Mouse (Mus musculus): ENCODE data around the gene Trappc6b.

Trappc6b gene

DNA sequence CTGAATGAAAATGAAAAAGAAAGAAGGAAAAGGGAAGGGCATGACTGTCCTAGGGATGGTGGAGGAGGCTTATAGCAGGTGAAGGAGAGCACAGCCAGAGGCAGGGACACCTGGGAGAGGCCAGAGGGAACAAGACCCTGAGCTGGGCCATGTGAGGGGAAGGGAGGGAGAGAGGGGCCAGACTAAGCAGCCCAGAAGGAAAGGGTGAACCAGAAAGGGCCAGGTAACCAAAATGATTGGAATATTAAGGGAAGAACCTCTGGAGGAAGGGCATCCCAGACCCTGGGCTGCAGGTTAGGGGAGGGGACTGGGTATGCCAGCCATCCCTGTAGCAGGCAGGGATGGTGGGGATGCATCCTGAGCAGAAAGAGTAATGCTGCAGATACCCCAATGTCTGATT lies 7.3 kb downstream of the Trappc6b start:
- no peak for DNase-seq

DNA sequence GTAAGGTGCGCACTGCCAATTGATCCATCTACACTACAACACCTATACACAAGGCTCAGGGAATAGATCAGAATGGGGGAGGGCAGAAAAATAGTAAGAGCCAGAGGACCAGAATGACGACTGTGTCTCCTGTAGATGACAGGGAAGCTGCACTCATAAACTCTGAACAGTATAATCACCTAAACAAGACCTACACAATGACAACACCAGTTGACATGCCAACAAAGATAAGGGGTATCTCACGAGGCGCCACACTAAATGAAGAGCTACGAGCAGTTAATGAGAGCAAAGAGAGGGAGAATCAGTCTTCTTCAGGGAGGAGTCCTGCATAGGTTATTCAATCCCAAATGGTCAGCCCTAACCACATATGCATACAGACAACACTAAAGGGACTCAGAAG lies 8.1 kb downstream of the Trappc6b start:
- no peak for DNase-seq

DNA sequence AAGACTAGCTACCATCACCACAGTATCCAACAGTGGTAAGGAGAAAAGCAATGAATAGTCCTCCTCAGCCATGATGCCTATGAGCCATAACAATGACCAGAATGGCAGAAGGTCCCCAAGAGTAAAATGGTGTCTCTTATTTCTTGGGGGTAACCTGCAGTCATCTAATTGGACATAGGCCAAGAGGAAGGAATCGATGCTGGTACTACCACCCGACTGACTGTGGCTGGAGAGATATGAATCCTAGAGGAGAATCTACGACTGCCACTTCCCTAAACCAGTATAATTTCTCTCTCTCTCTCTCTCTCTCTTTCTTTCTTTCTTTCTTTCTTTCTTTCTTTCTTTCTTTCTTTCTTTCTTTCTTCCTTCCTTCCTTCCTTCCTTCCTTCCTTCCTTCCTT lies 8.8 kb downstream of the Trappc6b start:
- DNase-seq, result no peak

DNA sequence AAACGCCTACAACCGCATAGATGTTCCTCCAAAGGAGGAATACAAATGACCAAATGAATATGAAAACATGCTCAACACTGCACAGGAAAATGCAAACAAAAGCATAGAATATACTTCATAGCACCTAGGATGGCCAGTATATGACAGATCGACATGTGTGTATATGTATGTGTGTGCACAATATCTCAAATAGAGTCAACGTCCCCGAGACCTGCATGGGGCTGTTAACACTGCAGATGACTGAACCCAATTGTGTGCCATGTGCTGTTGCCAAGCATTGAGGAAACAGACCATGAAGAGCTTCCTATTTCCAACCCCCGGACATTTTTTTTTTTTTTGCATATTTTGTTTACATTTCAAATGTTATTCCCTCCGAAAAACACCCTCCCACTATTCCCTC lies 20.4 kb downstream of the Trappc6b start:
- no peak for DNase-seq

DNA sequence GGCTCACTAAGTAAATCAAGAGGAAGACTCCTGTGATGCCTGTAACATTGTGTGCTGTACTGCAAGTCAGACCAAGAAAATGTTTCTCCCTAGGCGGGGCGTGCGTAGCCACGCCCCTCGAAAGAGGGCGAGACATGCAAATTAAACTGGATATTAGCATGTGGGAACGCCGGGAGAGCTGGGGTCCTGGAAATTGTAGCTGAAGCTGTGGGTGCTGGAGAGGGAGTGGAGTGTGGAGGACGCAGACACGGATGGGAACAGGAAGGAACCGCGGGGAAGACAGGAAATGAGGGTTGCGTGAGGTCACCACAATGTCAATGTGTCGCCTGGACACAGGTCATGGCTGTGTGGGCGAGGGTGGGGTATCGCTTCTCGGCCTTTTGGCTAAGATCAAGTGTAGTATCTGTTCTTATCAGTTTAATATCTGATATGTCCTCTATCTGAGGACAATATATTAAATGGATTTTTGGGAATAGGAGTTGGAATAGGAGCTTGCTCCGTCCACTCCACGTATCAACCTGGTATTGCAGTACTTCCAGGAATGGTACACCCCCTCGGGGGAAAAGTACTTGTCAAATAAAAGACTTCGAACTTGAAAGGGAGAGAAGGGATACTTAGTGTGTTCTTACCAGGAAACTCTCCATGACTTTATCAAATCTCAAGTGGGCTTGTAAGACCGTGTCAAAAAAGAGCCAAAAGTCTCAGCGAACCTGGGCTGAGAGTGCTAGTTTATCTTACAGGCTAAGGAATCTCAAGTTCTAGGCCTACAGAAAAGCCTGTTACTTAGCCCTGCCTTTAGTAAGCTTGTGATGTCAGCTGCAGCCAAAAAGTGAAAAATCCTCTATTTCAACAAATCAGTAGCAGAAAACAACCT lies 21.1 kb downstream of the Trappc6b start:
- peak; percentile 38 to 41 for DNase-seq

DNA sequence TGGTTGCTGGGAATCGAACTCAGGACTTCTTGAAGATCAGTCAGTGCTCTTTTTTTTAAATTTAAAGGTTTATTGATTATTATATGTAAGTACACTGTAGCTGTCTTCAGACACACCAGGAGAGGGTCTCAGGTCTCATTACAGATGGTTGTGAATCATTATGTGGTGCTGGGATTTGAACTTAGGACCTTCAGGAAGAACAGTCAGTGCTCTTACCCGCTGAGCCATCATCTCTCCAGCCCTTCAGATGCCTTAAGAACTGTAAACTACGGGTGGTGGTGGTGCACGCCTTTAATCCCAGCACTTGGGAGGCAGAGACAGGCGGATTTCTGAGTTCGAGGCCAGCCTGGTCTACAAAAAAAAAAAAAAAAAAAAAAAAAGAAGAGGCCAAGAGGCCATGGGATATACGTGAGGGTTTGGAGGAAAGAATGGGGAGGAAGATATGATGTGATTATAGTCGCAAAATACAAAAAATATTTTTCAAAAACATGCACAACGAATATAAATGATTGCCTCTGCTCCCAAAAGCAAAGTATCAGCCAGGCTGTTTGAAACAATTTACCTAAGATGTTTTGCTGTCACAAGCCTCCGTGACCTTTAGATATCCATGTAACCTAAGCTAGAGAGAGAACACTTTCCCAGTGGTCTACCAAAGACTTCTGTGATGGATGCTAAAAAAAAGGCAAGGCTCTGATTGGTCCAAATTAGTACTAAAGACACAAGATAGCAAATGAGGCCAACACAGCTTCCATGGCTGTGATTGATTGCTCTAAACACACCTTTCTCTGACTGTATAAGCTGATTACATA lies 21.9 kb downstream of the Trappc6b start:
- DNase-seq, result no peak

DNA sequence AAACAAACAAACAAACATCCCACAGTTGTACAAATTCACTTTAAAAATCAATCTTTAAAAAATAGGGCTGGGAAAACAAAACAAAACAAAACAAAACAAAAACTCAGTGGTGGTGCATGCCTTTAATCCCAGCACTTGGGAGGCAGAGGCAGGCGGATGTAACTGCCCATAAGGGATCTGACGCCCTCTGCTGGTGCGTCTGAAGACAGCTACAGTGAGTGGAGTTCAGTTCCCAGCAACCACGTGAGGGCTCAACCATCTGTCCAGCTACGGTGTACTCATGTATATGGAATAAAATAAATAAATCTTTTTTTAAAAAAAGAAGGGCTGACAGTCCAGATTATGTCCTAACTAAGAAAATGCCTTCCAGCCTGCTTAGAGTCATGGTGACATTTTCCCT lies 29.2 kb downstream of the Trappc6b start:
- peak in 1 of 2 experiments; percentile 9 for DNase-seq

DNA sequence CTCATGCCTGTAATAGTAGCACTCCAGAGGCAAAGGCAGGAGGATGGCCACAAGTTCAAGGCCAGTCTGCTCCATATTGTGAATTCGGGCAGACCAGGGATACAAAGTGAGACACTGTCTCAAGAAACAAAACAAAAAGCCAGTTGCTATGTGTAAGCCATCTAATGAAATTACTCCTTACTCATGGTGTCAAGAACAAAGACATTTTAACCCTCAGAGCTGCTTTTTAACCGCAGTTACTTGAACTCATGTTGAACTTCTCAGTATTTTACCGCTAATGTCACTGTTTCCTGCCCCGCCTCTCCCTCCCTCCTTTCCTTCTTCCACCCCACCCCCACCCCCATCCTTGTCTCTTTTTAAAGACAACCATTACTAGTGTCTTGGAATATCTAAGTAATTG lies 40.0 kb downstream of the Trappc6b start:
- no peak for DNase-seq

DNA sequence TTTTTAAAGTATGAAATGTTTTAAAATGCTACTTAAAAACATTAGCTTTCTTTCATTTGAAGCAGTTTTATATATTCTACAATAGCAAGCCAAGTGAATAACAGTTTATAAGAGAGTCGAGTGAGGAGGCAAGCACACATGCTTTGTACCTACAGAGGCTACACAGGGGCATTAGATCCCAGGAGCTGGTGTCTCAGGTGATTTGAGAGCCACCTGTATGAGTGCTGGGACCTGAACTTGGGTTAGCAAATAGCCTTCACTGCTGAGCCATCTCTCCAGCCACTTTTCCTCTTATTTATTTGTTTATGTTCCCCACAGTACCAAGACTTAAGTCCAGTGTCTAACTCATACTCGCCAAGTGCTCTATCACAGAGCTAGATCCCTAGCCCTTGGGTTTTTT lies 41.4 kb downstream of the Trappc6b start:
- no peak for DNase-seq

DNA sequence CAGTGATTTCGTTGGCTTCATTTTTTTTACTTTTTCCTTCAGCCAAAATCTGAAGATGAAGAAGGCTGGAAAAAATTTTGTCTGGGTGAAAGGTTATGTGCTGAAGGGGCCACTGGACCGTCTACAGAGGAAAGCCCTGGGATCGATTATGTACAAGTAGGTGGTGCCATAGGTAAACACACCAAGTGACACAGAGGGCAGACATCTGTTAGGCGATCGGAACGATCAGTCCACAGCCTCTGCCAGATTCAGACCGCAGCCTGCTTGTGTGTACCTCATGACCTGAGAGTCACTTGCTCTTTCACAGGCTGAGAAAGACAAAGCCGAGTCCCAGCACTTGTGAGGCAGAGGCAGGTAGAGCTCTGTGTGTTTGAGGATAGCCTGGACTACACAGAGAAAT lies 43.3 kb downstream of the Trappc6b start:
- DNase-seq, result no peak

DNA sequence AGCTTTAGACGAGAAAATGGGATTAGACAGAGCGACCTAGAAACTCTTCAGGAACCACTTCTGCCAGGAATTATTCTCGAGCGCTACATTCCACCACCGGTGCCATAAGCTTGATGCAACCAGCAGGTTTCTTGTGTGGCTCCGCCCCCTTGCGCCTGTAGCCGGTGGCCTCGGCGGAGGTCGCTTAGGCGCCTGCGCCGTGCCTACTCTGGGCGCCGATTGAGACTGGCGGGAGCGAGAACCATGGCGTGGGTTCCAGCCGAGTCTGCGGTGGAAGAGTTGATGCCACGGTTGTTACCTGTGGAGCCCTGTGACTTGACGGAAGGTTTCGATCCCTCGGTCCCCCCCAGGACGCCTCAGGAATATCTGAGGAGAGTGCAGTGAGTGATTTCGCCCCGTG lies 48.0 kb downstream of the Trappc6b start, which contains the start of gene Gemin2:
Gene Gemin2 (plus strand): TSS at position 160 of the 400 bp plus-strand sequence.
- peak; percentile 92 to 93 for DNase-seq

DNA sequence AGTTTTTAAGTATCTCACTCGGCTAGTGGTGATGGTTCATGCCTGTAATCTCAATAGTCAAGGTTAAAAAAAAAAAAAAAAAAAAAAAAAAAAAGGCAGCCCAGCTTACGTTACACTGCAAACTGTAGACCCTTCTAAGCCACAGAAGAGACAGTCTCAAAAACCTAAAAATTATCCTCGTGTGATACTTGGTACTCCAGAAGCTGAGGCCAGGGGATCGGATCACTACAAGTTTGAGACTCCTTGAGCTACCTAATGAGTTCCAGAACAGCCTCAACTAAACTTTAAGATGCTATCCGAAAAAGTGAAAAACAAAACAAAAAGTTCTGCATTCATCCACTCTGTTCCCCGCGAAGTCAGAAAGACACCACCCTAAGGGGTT lies 48.6 kb downstream of the Trappc6b start:
- peak in 1 of 2 experiments; percentile 6 for DNase-seq

DNA sequence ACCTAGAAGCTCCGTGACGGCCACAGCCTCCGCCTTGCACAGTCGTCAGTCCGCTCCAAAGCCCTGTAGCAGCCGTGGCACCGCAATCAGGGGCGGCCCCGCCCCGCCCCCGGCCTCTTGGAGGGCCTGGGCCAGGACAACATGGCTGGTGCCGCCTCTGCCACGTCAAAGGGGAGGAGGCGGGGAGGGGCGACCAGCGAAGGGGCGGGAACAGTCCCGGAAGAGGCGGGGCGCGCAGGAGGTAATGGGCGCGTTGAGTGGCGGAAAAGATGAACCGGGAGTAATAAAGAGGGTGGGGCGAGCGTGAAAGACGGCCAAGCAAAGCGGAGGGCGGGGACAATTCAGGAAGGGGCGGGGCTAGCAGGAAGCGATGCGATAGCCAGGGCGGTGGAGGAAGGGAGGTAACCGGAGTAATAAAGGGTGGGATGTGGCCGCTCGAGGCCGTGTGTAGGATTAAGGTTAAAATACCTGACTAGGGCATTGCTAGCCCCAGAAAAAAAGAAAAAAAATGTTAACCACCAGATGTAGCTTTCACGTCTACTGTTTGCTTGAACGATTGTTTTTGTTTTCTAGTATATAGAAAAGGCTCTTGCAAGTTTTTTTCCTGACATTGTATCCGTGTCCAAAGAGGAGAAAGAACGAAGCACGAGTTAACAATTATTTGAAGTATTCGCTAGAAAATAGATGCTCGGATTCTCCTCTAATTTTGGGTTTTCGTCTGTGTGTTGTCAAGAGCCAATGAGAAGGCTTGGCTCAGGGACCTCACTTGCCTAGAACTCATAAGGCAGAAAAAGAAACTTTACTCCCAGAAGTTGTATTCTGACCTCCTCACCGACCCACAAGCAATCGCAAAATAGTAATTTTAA lies 49.2 kb downstream of the Trappc6b start, which contains the start of gene Sec23a:
Gene Sec23a (minus strand): TSS at position 174 of the 866 bp plus-strand sequence.
- peak; percentile 99 for DNase-seq

DNA sequence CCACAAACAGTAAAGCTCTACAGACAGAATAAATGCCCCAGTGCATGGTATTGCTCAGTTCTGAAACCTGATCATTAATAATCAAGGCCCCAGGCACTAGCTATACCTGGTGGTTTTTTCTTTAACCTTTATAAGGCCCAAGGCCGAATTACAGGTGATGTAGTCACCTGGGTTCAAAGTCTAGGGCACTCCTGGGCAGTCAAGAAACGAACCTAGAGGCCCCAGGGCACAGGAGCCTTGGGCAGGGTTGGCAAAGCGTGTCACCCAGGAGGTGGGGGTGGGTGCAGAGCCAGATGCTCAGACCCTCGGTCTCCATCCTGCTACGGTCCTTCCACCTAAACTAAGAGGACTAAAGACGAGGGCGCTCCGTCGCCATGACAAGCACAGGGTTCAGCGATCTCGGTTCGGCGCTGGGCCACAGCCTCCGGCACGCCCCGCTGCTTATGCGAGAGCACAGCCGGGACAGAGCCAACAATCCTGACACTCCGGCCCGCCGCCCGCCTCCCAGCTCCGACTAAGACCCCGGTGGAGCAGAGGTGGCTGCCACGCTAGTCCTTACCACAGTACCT lies 49.9 kb downstream of the Trappc6b start:
- no peak for DNase-seq

DNA sequence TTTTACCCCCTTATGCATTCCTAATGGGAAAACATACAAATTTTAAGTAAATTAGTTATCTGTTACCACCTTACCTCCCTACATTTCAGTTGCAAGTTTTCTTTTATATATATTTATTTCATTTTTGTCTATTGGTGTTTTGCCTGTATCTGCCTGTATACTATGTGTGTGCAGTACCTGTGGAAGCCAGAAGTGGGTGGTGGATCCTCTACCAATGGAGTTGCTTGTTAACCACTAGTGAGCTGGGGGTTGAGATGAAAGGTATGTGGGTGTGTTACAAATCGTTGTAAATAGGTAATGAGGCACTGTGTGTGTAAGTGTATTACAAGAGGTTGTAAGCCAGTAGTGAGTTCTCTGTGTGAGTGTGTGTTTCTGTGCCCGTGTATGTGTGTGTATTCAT lies 50.8 kb downstream of the Trappc6b start:
- no peak for DNase-seq
